Mouse (Mus musculus) stomach, embryonic 15.5 days (tissue): ENCODE data around the gene Actg1. TPM values are rescaled to one million over a fixed set of nuclear protein-coding genes. Genes with fewer than 3 reads are reported as not detected.
A peak's percentile ranks its signal among the peaks of the same experiment; 100 is the strongest.

Experiments used
- ATAC-seq: fragments of 200-750 bp; cut with Nextera tagmentation; 2 replicates; pipeline ENCODE4 v1.8.0; 2017; ENCODE audit warnings: low read depth, moderate number of reproducible peaks, moderate TSS enrichment; ENCODE audit not compliant: insufficient read depth, low FRiP score
- H3K27ac ChIP-seq: fragments of 300-500 bp; sonication (generic); 2 replicates; pipeline ENCODE4 v1.5.1; 2015; ENCODE audit warnings: mild to moderate bottlenecking, inconsistent platforms
- H3K27me3 ChIP-seq: fragments of 300-500 bp; sonication (generic); replicated peaks from 2 replicates; pipeline ENCODE4 v1.6.1; 2015; ENCODE audit warnings: inconsistent platforms
- H3K36me3 ChIP-seq: fragments of 300-500 bp; sonication (generic); 2 replicates; pipeline ENCODE4 v1.6.1; 2015; ENCODE audit warnings: inconsistent platforms
- H3K4me1 ChIP-seq: fragments of 300-500 bp; sonication (generic); 2 replicates; pipeline ENCODE4 v1.6.1; 2015; ENCODE audit warnings: inconsistent platforms
- H3K4me2 ChIP-seq: fragments of 300-500 bp; sonication (generic); 2 replicates; pipeline ENCODE4 v1.6.1; 2015; ENCODE audit warnings: mild to moderate bottlenecking, inconsistent platforms
- H3K4me3 ChIP-seq: fragments of 300-500 bp; sonication (generic); replicated peaks from 2 replicates; pipeline ENCODE4 v1.5.1; 2015; ENCODE audit warnings: inconsistent platforms
- H3K9ac ChIP-seq: fragments of 300-500 bp; sonication (generic); 2 replicates; pipeline ENCODE4 v1.6.1; 2015; ENCODE audit warnings: inconsistent platforms
- H3K9me3 ChIP-seq: fragments of 300-500 bp; sonication (generic); 2 replicates; pipeline ENCODE4 v1.6.1; 2016; ENCODE audit warnings: inconsistent platforms
- whole genome bisulfite sequencing: fragments of 180-500 bp; shearing (Covaris S2); methylation state at CpG from one replicate; pipeline ENCODE4 v1.1.7; 2015; 5-methylcytosine and 5-hydroxymethylcytosine counted together
- microRNA-seq: library from miRNA; unstranded; fragments of <30 nt; microRNA quantifications from one replicate; pipeline ENCODE4, GENCODE M21; 2016
- polyA plus RNA-seq: library from polyadenylated mRNA; unstranded; fragments of >200 nt; fragmentation: Nextera tagmentation; extraction: Ambion mirVana; gene quantifications from 2 replicates; pipeline ENCODE4 v1.2.1, GENCODE M21; 2015

Actg1 gene
- polyA plus RNA-seq, 1 experiment from 2014 or later = 2,501 TPM

DNA sequence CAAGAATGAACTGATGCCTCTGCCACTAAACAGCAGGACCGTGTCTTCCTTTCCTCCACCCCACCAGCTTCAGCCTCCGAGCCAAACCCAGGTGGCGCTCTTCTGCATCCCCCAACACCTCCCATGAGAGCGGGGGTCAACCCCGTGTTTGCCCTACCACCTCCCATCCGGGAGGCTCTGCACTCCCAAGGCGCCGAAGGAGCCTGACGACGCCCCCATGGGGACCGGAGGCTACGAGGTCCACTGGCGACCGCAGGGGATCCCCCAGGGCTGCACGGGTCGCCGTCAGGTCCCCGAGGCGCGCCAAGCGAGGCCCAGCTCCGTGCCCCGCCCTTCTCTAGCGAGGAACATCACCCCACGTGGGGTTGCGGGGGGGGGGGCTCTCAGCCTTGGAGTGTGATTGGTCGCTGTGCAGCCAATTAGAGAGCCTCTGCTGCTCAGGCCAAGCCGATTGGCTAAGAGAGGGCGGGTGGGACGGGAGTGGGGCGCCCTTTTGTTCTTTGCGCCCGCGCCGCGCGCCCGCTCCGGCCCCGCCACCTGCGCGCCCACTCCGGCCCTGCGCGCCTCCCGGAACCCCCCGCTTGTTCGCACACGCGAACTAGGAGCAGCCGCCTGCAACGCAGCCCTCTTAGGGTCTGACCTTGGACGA is 43.3 kb downstream of the Actg1 start:
- H3K4me3 ChIP-seq = peak overlapping the region; percentile 54
- ATAC-seq = peak; percentile 92
- H3K36me3 ChIP-seq = no peaks in the 10 kb centered on the region
- peaks cover 46% of the 10 kb centered on the region for H3K4me1 ChIP-seq
- no peaks in the 10 kb centered on the region for H3K27me3 ChIP-seq
- H3K9me3 ChIP-seq = no peaks in the 10 kb centered on the region
- peak overlapping the region; percentile 84 for H3K27ac ChIP-seq
- peak overlapping the region; percentile 95 for H3K4me2 ChIP-seq
- WGBS = 4% methylated on average over 53 of the region's 53 CpGs
- peak overlapping the region; percentile 42; the same call in 1 of the 2 replicates for H3K9ac ChIP-seq

DNA sequence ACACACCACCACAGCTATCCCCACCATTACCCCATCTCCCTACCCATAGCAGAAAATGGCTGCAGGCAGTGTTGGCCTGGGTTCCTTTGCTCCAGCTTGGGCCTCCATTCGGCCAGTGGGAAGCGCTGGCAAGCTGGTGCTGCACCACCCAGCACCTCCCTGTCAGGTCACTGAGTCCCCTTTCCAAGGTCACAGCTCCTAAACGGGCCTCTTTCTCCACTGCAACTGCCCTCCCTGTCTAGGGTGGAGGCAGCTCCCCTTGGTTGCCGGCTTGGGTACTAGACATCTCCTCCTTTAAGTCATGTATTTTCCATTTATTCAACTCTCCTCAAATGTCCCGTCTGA is 44.0 kb downstream of the Actg1 start:
- Histone ChIP-seq H3K27ac (no peak overlapping the region; the same call in 1 of the 2 replicates), H3K9ac (no peak overlapping the region), H3K4me2 (peak overlapping the region; percentile 95), H3K36me3 (no peaks in the 10 kb centered on the region), H3K27me3 (no peaks in the 10 kb centered on the region), H3K4me1 (peaks cover 46% of the 10 kb centered on the region), H3K4me3 (no peak overlapping the region), H3K9me3 (no peaks in the 10 kb centered on the region)
- WGBS = 41% methylated on average over 5 of the region's 5 CpGs
- no peak for ATAC-seq

DNA sequence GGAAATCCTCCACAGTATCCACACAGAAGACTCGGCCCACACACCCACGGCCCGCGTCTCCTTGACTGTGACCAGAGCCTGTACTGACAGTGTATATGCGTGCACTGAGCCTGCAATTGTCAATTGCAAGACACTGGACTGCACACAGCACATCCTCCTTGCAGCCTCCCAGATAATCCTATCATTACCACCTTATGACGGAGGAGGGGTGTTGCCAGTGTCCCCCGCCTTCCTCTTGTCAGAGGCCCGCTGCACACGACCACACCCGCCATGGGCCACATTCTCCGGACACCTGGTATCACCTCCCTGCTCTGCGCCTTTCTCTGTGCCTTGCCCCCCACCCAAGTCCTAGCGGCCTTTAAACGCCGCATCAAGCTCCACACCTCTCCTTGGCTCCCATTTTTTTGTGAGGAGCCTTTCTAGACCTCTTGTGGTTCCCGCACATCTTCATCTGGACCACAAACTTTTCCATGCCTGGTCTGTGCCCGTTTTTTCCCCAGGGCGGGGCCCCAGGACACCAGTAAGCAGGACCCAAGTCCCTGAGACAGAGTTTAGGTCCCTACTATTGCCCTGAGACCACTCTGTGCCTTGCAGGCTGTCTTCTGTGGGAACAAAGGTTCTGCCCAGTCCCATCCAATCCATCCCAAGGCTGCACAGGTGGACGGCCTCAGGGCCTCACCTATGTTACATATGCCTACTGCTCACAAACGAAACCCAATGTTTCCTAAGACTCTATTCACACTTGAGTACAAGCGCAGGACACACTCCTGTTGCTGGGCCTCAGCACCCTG is 44.6 kb downstream of the Actg1 start:
- 0 out of 2 replicates have a peak overlapping the region, but pooled peaks have one; percentile 95 for H3K4me2 ChIP-seq
- H3K27me3 ChIP-seq = no peaks in the 10 kb centered on the region
- ATAC-seq = peak; percentile 47; the same call in 1 of the 2 replicates
- no peaks in the 10 kb centered on the region for H3K9me3 ChIP-seq
- H3K4me3 ChIP-seq = no peak overlapping the region
- no peak overlapping the region for H3K27ac ChIP-seq
- H3K9ac ChIP-seq = no peak overlapping the region
- H3K36me3 ChIP-seq = no peaks in the 10 kb centered on the region
- 76% methylated on average over 21 of the region's 21 CpGs for WGBS
- peaks cover 44% of the 10 kb centered on the region for H3K4me1 ChIP-seq

DNA sequence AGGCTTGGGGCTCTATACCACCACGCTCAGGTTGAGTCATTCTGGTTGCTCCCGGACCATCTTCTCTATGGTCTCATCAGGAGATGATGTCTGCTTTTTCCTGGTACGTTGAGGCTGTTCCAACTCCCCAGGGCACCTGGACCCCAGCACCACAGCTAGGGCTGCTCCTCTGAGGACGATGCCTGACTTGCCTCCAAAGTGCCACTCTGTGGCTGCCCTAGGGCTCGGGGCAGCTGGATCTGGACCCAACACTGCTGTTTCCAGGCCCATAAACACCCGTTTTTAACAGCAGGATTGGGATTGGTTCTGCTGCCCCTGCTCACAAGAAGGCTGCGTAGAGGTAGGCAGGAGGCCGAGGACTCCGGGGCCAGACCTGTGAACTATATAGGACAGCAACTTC is 45.2 kb downstream of the Actg1 start:
- no peak overlapping the region for H3K4me2 ChIP-seq
- no peak overlapping the region for H3K9ac ChIP-seq
- no peaks in the 10 kb centered on the region for H3K36me3 ChIP-seq
- no peak overlapping the region for H3K27ac ChIP-seq
- 85% methylated on average over 9 of the region's 9 CpGs for WGBS
- no peaks in the 10 kb centered on the region for H3K27me3 ChIP-seq
- H3K4me3 ChIP-seq = no peak overlapping the region
- H3K9me3 ChIP-seq = no peaks in the 10 kb centered on the region
- no peak for ATAC-seq
- H3K4me1 ChIP-seq = peaks cover 37% of the 10 kb centered on the region

DNA sequence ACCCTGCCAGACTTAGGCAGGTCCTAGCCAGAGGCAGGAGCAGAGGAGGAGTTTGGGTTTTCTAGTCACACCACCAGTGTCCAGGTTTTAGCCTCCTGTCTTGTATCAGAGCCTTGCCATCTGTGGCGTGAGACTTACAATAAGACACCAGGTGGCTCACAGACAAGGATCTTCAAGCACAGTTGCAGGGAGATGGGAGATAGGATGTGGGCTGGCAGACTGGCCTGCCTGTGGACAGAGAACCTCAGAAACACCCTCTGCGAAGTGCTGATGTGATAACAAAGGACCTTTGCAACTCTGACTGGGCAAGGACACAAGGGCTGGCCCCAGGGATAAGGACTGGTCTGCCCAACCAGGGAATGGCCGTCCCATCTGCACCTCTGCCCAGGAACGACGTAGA is 48.9 kb downstream of the Actg1 start:
- Histone ChIP-seq H3K27ac (no peak overlapping the region), H3K4me1 (peaks cover 21% of the 10 kb centered on the region), H3K9ac (no peak overlapping the region), H3K4me3 (no peak overlapping the region), H3K9me3 (no peaks in the 10 kb centered on the region), H3K27me3 (no peaks in the 10 kb centered on the region), H3K4me2 (no peak overlapping the region), H3K36me3 (no peaks in the 10 kb centered on the region)
- WGBS = 47% methylated on average over 5 of the region's 5 CpGs
- no peak for ATAC-seq

DNA sequence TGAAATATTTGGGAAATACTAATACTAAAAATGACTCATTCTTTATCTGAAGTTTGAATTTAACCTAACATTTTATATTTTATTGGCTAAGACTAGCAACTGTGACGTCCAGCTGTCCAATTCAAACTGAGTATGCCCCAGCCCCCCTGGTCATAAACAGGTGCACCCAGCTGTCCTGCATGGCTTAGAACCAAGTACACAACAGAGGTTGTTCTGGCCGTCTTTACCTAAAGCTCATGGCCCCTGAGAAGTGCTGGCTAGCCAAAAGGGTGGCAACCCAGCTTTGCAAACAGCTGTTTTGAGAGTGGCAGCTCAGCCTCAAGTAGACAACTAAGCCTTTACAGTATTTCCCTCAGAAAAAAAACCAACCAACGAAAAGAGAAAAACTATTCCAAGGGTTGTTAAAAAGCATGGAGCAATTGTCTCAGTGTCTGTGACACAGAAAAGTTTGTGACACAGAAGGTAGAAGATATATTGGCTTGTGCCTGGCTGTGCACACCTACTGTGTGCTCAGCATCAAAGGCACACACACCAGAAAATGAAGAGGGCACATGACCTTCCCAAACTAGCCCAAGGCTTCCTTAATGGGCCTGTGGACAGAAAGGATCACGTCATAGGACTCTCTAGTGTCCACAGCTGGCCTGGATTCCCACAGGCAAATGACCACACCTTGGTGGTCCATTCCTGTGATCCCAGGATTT is 49.8 kb downstream of the Actg1 start:
- 62% methylated on average over 4 of the region's 4 CpGs for WGBS
- no peak for ATAC-seq
- peaks cover 15% of the 10 kb centered on the region; the same call in 1 of the 2 replicates for H3K4me1 ChIP-seq
- no peaks in the 10 kb centered on the region for H3K9me3 ChIP-seq
- H3K9ac ChIP-seq = no peak overlapping the region
- H3K4me3 ChIP-seq = no peak overlapping the region
- H3K4me2 ChIP-seq = no peak overlapping the region
- no peaks in the 10 kb centered on the region for H3K36me3 ChIP-seq
- no peaks in the 10 kb centered on the region for H3K27me3 ChIP-seq
- H3K27ac ChIP-seq = no peak overlapping the region

DNA sequence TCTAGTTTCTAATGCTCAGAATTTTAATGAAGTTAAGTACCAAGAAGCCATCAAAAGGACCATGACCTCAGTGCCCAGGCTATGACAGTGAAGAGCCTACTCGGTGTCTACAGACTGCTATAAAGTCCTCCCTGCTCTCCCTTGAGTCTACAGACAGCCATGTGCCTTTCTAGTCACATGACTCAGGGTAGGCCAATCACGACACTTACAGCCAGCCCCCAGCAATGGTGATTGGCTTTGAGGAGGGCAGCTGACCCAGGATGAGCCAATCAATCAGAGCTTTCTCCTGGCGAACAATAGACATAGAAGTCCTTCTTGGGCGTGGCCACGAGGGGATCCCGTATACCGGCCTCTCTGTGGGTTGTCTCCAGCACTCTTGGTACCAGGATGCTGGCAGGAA is 50.6 kb downstream of the Actg1 start:
- Histone ChIP-seq H3K4me2 (no peak overlapping the region), H3K27me3 (no peaks in the 10 kb centered on the region), H3K27ac (no peak overlapping the region), H3K9ac (no peak overlapping the region), H3K4me3 (no peak overlapping the region), H3K9me3 (no peaks in the 10 kb centered on the region), H3K4me1 (peaks cover 18% of the 10 kb centered on the region), H3K36me3 (no peaks in the 10 kb centered on the region)
- no peak for ATAC-seq
- WGBS = 68% methylated on average over 7 of the region's 7 CpGs

DNA sequence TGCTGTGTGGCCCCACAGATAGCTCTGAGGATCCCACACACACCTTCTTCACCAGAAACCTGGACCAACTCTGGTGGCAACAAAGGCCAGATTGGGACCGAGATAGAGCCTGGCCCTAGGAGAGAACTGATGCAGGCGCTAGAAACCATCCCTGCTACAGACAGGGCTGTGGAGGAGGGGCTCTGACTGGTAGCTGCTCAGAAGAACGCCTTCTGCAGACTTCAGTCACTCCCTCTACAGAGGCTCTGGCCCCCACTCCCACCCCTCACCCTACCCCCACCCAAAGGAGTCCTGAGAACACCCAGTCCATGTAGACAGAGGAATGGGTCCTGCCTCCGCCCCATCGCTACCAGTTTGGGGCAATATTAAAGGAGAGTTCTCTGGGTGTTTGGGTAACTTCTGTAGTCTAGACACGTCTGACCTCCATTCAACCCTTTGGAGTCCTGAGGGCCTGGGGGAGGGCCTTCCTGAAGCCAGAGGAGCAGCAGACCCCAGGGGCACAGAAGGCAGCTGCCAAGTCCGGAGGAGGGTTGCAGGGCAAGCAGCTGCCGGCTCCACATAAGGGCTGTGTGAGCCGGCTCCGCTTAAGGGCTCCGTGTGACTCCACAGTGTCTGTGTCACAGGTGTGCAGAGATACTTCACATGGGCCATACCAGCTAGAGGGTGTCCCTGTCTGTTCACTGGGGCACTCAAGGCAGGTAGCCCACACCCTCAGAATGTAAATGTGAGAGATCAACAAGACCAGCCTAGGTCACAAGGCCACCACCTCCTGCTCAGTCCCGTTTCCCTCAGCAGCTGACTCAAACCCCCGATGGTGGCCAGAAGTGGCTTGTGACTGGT is 51.8 kb downstream of the Actg1 start:
- Histone ChIP-seq H3K27ac (no peak overlapping the region), H3K36me3 (no peaks in the 10 kb centered on the region), H3K4me1 (peaks cover 18% of the 10 kb centered on the region)

More for the DNA sequence above, 51.8 kb downstream of the Actg1 start:
- H3K9ac ChIP-seq = no peak overlapping the region
- no peaks in the 10 kb centered on the region for H3K9me3 ChIP-seq
- 0 out of 2 replicates have a peak, but pooled peaks have one; percentile 6 for ATAC-seq
- WGBS = 40% methylated on average over 13 of the region's 13 CpGs
- H3K4me2 ChIP-seq = no peak overlapping the region
- H3K4me3 ChIP-seq = no peak overlapping the region
- H3K27me3 ChIP-seq = no peaks in the 10 kb centered on the region

Small RNA genes lying within 50 kb of the gene (microRNA-seq; reads per million reads assigned to microRNA genes)
- gene Gm23419 (not detected), gene Mir6935 (1.5 reads per million)

Other genes starting within 250 kb of the Actg1 start
- 17.7 and 19.0 TPM in 2 replicates for gene Tepsin, start 249.8 kb downstream of the Actg1 start, polyA plus RNA-seq
- 81.5 and 83.1 TPM in 2 replicates for gene Ndufaf8, start 249.6 kb downstream of the Actg1 start, polyA plus RNA-seq
- gene Slc38a10, start 197.2 kb downstream of the Actg1 start, polyA plus RNA-seq = 87.2 and 93.5 TPM in 2 replicates
- gene Bahcc1, start 115.6 kb downstream of the Actg1 start, polyA plus RNA-seq = 7.2 and 7.9 TPM in 2 replicates
- 0.49 and 0.85 TPM in 2 replicates for gene Fscn2, start 13.0 kb upstream of the Actg1 start, polyA plus RNA-seq
- 31.5 and 33.0 TPM in 2 replicates for gene Faap100, start 30.2 kb upstream of the Actg1 start, polyA plus RNA-seq
- gene Nploc4, start 89.2 kb upstream of the Actg1 start, polyA plus RNA-seq = 28.1 and 29.8 TPM in 2 replicates
- not detected in 2 replicates for gene Tspan10, start 94.1 kb upstream of the Actg1 start, polyA plus RNA-seq
- 0.26 TPM in 1 of 2 replicates, not detected in the other for gene Pde6g, start 105.0 kb upstream of the Actg1 start, polyA plus RNA-seq
- gene Oxld1, start 109.5 kb upstream of the Actg1 start, polyA plus RNA-seq = 15.7 and 16.1 TPM in 2 replicates
- 30.5 and 32.2 TPM in 2 replicates for gene Ccdc137, start 109.6 kb upstream of the Actg1 start, polyA plus RNA-seq
- 40.0 and 42.7 TPM in 2 replicates for gene Arl16, start 119.1 kb upstream of the Actg1 start, polyA plus RNA-seq
- gene Mrpl12, start 136.1 kb upstream of the Actg1 start, polyA plus RNA-seq = 157 and 168 TPM in 2 replicates
- 70.7 and 71.4 TPM in 2 replicates for gene Slc25a10, start 143.3 kb upstream of the Actg1 start, polyA plus RNA-seq
- gene Gcgr, start 182.2 kb upstream of the Actg1 start, polyA plus RNA-seq = 1.7 and 2.4 TPM in 2 replicates
- 167 TPM in 2 replicates for gene Mcrip1, start 201.2 kb upstream of the Actg1 start, polyA plus RNA-seq
- gene Ppp1r27, start 202.6 kb upstream of the Actg1 start, polyA plus RNA-seq = 0.59 TPM in 1 of 2 replicates, not detected in the other
- gene P4hb, start 224.7 kb upstream of the Actg1 start, polyA plus RNA-seq = 954 and 1,026 TPM in 2 replicates
- gene Arhgdia, start 233.1 kb upstream of the Actg1 start, polyA plus RNA-seq = 537 and 556 TPM in 2 replicates
- gene Alyref, start 249.8 kb upstream of the Actg1 start, polyA plus RNA-seq = 420 and 451 TPM in 2 replicates
- gene Anapc11, start 249.9 kb upstream of the Actg1 start, polyA plus RNA-seq = 196 and 200 TPM in 2 replicates